Mouse (Mus musculus): ENCODE measurements at regions not wholly inside any gene's neighbourhood (a gene's known extent, or its start where the extent isn't known, plus 50 kb on each side); places are given as distances from the start of the nearest gene placed in this dataset.

DNA sequence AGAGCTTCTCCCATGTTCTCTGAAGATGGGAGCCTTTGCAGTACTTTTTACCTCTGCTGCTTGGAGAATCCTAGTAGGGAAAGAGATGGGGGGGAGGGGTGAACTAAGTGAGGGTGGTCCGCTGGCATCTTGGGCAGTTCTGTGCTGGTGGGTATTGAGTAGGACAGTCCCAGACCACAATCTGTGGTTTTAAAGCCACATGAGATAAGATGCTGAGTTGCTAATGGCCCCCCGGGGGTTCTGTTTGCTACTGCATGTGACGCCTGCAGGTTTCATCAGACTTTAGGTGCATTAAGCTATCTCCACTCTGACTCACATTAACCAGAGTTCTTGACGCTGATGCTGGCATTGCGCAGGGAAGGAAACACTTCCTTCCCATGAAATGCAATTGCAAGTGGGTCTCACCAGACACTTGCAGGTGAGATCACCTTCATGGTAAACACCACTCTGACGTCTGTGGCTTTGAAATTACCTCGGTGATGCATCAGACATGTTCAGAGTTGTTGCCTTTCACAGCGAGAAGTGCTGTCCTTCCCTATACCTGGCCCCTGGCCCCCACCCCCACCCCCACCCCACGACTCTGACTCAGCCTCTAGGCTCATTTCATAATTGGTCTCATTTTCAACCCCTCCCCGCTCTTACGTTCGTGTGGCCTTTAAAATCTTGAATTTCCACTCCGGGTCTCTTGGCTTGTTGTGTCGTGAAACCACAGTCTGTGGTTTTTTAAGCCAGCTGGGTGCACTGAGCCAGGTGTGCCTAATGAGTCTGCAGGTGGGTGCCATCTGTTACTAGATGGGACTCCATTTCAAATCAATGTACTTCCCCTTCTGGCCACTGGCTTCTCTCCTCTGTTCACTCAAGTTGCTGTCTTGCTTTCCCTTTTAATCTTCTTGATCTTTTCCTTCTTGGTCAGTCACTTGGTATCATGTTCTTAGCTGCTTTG, 94.8 kb upstream of the Synm start:
- Histone ChIP-seq H3K9ac (ENCODE audit: low read depth, low read length) (no peak overlapping the region), H3K27ac (no peak overlapping the region), H3K4me1 (replicated peaks; ENCODE audit: insufficient read depth, low read length) (0 out of 2 replicates have a peak, but pooled peaks cover 4% of the 10 kb centered on the region), H3K36me3 (ENCODE audit: insufficient read depth, low read length) (no peaks in the 10 kb centered on the region), H3K4me2 (ENCODE audit: low read length) (no peak overlapping the region), H3K27me3 (ENCODE audit: insufficient read depth, low read length) (no peaks in the 10 kb centered on the region), H3K4me3 (replicated peaks; ENCODE audit: low read depth, low read length) (no peak overlapping the region), H3K9me3 (replicated peaks; ENCODE audit: low read length) (no peaks in the 10 kb centered on the region)
- ATAC-seq (replicated peaks; ENCODE audit: low FRiP score, low read depth), result no peak
- TF ChIP-seq CTCF (IDR thresholded peaks at IDR 0.05; ENCODE audit: low read depth), result no peak
- DNase-seq (ENCODE audit: low spot score), result no peak
- 71% methylated on average over 14 of the region's 14 CpGs for WGBS

DNA sequence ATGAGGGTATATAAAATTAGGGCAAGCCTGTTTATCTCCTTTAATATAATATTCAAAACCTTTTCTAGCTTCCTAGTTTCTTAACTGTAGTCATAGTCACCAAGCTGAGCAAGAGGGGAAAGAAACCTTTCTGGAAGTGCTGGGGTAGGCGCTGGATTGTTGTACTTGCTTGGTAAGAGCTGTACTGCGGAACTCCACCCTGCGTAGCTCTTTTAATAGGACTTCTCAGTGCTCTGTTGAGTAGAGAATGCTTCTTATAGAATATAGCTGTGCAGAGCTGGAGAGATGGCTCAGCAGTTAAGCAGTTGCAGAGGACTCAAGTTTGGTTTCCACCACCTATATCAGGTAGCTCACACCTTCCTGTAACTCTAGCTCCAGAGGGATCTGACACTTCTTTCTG, 93.3 kb upstream of the Synm start:
- Histone ChIP-seq H3K27me3 (ENCODE audit: insufficient read depth, low read length) (no peaks in the 10 kb centered on the region), H3K9ac (ENCODE audit: low read depth, low read length) (no peak overlapping the region), H3K36me3 (ENCODE audit: insufficient read depth, low read length) (no peaks in the 10 kb centered on the region), H3K27ac (no peak overlapping the region), H3K9me3 (replicated peaks; ENCODE audit: low read length) (no peaks in the 10 kb centered on the region), H3K4me3 (replicated peaks; ENCODE audit: low read depth, low read length) (no peak overlapping the region), H3K4me2 (ENCODE audit: low read length) (no peak overlapping the region), H3K4me1 (replicated peaks; ENCODE audit: insufficient read depth, low read length) (0 out of 2 replicates have a peak, but pooled peaks cover 4% of the 10 kb centered on the region)
- ATAC-seq (replicated peaks; ENCODE audit: low FRiP score, low read depth), result no peak
- WGBS, result 96% methylated on average over 3 of the region's 3 CpGs
- DNase-seq (ENCODE audit: low spot score), result no peak
- TF ChIP-seq CTCF (IDR thresholded peaks at IDR 0.05; ENCODE audit: low read depth), result no peak

DNA sequence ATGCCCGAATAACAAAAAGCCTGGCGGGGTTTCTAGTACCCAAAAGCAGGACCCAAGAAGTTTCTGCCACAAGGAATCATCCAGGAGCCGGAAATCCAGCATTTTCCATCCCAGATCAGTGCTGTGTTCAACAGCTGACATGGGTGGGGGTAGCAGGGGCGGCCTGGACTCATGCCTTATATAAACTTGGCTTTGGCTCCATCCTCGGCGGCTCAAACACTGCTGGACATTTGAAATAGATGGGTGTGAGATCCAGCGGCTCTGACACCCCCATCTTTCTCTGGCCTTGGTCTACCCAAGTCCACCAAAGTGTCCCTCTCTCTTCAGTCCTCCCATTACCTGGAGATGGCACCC, 89.9 kb upstream of the Synm start:
- ATAC-seq (replicated peaks; ENCODE audit: low FRiP score, low read depth) (0 out of 2 replicates have a peak, but pooled peaks have one; percentile 15), DNase-seq (ENCODE audit: low spot score) (peak; percentile 29)
- no peaks in the 10 kb centered on the region for H3K9me3 ChIP-seq (replicated peaks; ENCODE audit: low read length)
- no peak overlapping the region for H3K27ac ChIP-seq
- 6% methylated on average over 7 of the region's 7 CpGs for WGBS
- H3K9ac ChIP-seq (ENCODE audit: low read depth, low read length), result peak overlapping the region; percentile 35; the same call in 1 of the 2 replicates
- H3K4me1 ChIP-seq (replicated peaks; ENCODE audit: insufficient read depth, low read length), result 0 out of 2 replicates have a peak, but pooled peaks cover 6% of the 10 kb centered on the region
- H3K36me3 ChIP-seq (ENCODE audit: insufficient read depth, low read length), result no peaks in the 10 kb centered on the region
- TF ChIP-seq CTCF (IDR thresholded peaks at IDR 0.05; ENCODE audit: low read depth), result no peak
- H3K4me3 ChIP-seq (replicated peaks; ENCODE audit: low read depth, low read length), result peak overlapping the region; percentile 38
- no peaks in the 10 kb centered on the region for H3K27me3 ChIP-seq (ENCODE audit: insufficient read depth, low read length)
- H3K4me2 ChIP-seq (ENCODE audit: low read length), result peak overlapping the region; percentile 76

DNA sequence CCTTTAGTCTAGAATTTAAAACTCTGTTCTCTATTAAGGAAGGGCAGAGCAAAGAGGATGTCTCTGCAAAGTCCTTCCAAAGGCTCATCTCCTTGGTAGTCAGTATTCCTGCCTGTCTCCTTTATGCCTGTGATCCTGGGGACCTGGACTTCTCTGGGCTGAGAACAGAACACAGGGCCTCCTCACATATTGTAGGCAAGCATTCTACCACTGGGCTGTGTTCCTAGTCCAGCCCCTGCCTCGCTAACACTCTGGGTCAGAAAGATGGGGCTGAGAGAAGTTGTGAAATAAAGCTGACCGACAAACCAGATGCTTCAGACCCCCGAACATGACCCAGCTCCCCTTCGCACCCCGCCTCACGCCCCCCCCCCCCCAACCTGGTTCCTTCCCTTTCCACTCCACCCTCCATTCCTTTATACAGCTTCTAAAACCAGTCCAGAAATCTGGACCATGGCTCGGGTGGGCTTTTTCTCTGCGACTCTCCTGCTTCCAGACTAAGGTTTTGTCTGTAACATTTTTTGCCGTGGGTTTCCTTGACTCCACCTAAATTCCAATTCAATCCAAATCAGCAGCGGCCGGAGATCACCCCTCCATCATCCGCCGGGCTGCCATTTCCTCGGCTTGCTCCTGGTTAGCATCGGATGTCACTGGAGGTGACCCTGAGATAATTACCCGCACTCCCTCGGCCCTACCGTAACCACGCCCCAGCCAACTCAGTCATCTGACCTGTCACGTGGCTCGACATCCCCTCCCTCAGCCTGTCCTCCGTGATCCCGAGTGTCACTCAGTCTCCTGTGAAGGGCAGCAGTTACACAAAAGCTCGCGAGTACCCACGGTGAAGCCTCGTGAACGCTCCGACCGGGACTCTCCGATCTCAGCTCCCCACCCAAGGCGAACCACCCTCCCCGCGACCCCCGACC, 89.3 kb upstream of the Synm start:
- Histone ChIP-seq H3K4me2 (ENCODE audit: low read length) (peak overlapping the region; percentile 76), H3K36me3 (ENCODE audit: insufficient read depth, low read length) (no peaks in the 10 kb centered on the region), H3K4me3 (replicated peaks; ENCODE audit: low read depth, low read length) (peak overlapping the region; percentile 38), H3K9ac (ENCODE audit: low read depth, low read length) (peak overlapping the region; percentile 35; the same call in 1 of the 2 replicates), H3K4me1 (replicated peaks; ENCODE audit: insufficient read depth, low read length) (0 out of 2 replicates have a peak, but pooled peaks cover 6% of the 10 kb centered on the region), H3K9me3 (replicated peaks; ENCODE audit: low read length) (no peaks in the 10 kb centered on the region), H3K27ac (no peak overlapping the region), H3K27me3 (ENCODE audit: insufficient read depth, low read length) (no peaks in the 10 kb centered on the region)
- TF ChIP-seq CTCF (IDR thresholded peaks at IDR 0.05; ENCODE audit: low read depth), result no peak
- ATAC-seq (replicated peaks; ENCODE audit: low FRiP score, low read depth) (peak; percentile 94), DNase-seq (ENCODE audit: low spot score) (peak; percentile 90)
- 2% methylated on average over 35 of the region's 35 CpGs for WGBS

DNA sequence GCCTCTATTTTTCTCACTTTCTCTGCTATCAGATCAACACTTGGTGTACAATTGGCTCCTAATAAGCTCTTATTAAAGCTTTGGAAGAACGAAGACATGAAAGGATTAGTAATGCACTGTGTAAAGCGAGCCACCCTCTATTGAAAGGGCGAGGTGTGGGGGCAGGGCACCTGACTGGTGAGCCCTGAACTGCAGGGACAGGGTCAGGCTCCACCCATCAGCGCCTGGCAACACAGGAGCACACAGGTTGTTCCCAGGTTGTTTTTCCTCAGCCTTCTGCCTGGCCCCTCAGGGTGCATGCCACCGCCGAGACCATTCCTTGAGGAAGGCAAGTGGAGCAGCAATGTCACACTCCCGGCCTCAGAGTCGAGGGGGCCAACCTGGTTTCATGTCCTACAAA, 87.3 kb upstream of the Synm start:
- ATAC-seq (replicated peaks; ENCODE audit: low FRiP score, low read depth) (peak; percentile 68; the same call in 1 of the 2 replicates), DNase-seq (ENCODE audit: low spot score) (no peak)
- Histone ChIP-seq H3K4me1 (replicated peaks; ENCODE audit: insufficient read depth, low read length) (0 out of 2 replicates have a peak, but pooled peaks cover 6% of the 10 kb centered on the region), H3K9me3 (replicated peaks; ENCODE audit: low read length) (no peaks in the 10 kb centered on the region), H3K9ac (ENCODE audit: low read depth, low read length) (no peak overlapping the region), H3K4me2 (ENCODE audit: low read length) (no peak overlapping the region), H3K4me3 (replicated peaks; ENCODE audit: low read depth, low read length) (no peak overlapping the region), H3K27ac (no peak overlapping the region), H3K36me3 (ENCODE audit: insufficient read depth, low read length) (no peaks in the 10 kb centered on the region), H3K27me3 (ENCODE audit: insufficient read depth, low read length) (no peaks in the 10 kb centered on the region)
- TF ChIP-seq CTCF (IDR thresholded peaks at IDR 0.05; ENCODE audit: low read depth), result no peak
- WGBS, result 23% methylated on average over 8 of the region's 8 CpGs

DNA sequence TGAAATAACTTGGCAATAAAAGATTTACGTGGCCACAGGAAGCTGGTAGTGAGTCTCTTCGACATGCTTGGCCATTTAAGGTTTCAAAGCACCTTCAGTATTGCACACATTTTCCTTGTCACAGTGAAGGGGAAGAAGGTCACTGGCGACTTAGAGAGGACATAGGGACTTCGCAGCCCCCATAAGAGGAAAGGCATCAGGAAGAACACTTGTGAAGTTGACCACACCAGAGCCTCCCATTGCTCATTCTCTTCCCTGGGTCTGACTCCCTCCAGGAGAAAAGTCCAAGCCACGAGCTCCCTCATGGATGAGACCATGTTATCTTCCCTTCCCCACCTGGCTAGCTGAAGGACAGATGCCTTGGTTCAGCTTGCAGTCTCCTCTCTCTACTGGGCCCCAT, 77.4 kb upstream of the Synm start:
- 77% methylated on average over 5 of the region's 5 CpGs for WGBS
- Histone ChIP-seq H3K4me3 (replicated peaks; ENCODE audit: low read depth, low read length) (no peak overlapping the region), H3K27ac (no peak overlapping the region), H3K4me1 (replicated peaks; ENCODE audit: insufficient read depth, low read length) (no peaks in the 10 kb centered on the region), H3K36me3 (ENCODE audit: insufficient read depth, low read length) (no peaks in the 10 kb centered on the region), H3K9ac (ENCODE audit: low read depth, low read length) (no peak overlapping the region), H3K27me3 (ENCODE audit: insufficient read depth, low read length) (no peaks in the 10 kb centered on the region), H3K9me3 (replicated peaks; ENCODE audit: low read length) (no peaks in the 10 kb centered on the region), H3K4me2 (ENCODE audit: low read length) (no peak overlapping the region)
- no peak for DNase-seq (ENCODE audit: low spot score)
- TF ChIP-seq CTCF (IDR thresholded peaks at IDR 0.05; ENCODE audit: low read depth), result no peak
- no peak for ATAC-seq (replicated peaks; ENCODE audit: low FRiP score, low read depth)
